Mouse (Mus musculus): Measurements from ENCODE around the gene Cfap45.

Cfap45 gene

DNA sequence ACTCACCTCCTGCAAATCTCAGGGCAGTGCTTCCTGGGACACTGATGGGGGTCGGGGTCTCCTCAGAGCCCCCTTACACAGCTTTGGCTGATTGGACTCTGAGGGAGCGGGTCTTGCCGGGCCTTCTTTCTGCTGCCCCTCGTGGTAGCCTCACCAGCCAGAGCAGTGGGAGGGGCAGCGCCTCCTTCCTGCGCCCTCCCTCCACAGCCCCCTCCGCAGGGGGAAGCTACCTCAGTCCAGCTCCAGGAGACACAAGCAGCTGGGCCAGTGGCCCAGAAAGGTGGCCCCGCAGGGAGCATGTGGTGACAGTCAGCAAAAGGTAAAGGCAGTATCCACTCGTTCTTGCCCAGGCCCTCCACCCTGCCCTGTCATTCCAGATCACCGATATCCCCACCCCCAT lies 23.2 kb upstream of the Cfap45 start:
- DNase-seq: no peak

DNA sequence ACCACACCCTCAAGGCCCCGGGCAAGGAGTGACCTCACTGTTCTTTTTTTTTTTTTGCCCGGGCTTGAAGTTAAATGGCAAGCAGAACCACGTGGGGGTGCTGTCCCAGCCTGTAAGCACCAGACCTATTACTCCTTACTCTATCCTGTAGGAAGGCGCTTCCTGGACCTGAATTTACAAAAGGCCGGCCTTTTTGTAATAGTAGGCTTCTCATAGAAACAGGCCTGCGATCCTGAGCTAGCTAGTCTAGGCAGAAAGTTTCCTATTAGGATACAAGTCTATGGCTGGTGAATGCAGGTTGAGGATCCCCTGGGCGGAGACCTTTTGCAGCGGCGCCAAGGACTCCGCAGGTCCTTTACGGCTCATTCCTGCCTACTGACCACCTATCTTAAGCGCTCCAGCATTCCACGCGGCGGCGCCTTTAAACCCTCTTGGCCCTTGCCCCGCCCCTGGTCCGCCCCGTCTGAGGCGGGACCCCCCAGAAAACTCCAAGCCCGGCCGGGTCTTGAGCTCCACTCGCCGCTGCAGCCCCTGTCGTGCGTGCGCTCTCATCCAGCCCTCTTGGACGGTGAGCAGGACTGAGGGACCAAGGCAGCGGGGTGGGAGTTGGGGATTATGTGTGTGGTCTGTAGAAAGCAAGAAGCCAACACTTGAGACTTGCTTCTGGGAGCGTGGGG lies 20.7 kb upstream of the Cfap45 start, which contains the start of gene Tagln2:
Gene Tagln2, plus strand, starts transcription at position 283 of the 677 bp plus-strand sequence.
- DNase-seq: peak; percentile 95 to 96

DNA sequence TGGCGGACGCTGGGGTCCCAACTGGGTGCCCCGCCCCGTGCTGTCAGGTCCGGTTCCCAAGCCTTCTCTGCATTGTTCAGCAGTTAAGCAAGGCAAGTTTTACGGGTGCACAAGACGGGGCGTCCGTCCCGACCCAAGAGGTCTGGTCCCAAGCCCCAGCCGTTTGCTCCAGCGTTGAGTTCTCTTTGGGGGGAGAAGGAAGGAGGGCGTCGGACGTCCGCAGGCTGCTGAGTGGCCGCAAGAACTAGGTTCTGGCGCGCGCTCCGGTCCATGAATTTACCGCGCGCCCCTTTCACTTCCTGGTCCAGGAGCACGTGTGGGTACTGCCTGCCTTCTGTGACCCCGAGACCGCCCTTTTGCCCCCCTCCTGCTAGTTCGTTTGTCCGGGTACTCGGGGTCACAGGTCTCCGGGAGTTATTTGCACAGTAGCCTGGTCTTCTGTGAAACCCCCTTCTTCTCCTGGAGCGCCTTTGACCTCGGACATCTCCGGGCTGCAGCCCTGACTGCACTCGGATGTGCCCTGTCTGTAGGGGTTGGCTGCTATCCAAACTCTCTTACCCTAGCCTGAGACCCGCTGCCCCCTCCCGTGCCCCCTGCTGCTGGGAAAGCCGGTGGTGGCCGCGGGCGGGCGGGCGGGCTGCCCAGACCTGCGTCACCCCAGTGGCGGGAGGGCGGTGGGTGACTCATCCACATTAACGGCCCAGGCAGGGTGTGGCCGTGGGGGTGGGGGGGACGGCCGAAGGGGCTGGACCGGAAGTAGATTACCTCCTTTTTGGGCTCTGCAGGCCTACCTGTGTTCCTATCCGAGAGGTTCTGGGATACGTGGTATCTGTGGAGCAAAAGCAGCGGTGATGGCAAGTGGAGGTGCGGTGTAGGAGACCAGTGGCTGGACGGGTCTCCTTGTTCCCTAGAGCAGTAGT lies 19.9 kb upstream of the Cfap45 start:
- DNase-seq: peak; percentile 84 to 88

DNA sequence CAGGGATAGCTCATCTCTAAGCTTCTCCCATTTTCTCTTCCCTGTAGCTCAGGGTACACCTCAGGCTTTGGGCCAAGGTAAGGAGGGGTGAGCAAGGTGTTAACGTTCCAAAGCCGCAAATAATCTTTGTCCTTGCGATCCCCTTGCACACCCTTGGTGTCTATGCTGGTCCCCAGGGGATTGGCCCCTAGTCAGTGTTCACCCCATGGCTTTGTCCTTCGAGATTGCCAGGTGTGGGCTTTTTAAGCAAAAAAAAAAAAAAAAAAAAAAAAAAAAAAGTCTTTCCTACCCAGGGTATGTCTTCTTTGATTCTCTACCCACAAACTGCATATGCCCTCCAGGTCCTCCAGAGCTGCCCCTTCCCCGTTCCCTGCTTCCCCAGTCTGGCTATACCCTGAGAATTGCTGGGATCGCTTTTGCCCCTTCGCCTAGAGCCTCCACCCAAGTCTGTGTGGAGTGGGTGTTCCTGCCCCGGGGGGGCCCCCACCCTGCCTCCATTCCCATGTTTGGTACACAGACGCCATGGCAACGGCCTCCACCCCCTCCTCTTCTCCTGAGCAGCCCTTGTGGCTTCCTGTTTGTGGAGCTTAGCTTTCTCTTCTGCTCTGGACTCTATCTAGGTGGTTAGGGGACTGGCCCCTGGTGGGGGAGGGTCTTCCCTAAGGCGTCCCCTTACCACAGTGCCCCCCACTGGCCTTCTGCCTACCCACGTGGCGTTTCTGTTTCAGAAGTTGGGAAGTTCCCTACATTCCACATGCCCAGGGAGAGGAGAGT lies 19.0 kb upstream of the Cfap45 start:
- peak; percentile 95 to 96 for DNase-seq

DNA sequence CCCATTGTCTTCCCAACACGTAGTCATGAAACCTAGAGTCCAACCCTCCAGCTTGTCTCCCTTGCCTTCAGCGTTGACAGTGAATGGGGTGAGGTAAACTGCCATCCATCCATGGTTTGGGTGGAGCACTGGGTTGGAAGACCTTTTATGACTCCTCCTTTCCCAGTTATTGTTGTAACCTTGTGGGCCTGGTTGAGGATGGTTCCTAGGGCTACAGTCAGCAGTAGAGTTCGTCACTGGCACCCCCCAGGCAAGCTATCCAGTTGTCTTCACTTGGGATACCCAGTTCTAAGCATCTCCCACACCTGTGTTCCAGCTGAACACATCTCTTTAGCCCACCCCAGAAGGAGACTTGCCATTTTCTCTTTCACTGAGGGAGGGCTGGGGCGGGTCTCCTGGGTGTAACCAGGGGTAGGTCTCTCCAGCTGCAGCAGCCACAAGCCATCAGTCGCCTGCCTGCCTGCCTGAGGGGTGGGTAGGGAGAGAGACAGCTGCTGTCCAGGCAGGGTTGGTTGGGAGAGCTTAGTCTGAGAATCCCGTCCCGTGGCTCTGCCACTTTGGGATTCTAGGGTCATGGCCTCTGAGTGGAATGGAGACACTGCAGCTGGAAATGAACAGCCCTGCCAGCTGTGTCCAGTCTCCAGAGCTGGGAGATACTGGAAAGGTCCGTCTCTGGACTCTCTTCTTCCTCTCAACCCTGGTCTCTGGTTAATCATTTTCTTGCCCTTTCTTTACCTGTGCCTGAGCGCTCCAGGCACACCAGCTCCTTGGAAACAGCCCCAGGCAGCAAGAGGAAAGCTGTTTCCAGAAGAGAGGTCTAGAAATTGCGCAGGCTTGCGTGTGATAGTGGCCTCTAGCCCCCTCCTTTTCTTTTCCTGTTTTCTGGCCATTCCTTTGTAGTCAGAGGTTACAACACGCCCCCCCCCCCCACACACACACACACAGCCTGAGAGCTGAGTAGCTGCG lies 18.2 kb upstream of the Cfap45 start:
- peak; percentile 65 to 73 for DNase-seq

DNA sequence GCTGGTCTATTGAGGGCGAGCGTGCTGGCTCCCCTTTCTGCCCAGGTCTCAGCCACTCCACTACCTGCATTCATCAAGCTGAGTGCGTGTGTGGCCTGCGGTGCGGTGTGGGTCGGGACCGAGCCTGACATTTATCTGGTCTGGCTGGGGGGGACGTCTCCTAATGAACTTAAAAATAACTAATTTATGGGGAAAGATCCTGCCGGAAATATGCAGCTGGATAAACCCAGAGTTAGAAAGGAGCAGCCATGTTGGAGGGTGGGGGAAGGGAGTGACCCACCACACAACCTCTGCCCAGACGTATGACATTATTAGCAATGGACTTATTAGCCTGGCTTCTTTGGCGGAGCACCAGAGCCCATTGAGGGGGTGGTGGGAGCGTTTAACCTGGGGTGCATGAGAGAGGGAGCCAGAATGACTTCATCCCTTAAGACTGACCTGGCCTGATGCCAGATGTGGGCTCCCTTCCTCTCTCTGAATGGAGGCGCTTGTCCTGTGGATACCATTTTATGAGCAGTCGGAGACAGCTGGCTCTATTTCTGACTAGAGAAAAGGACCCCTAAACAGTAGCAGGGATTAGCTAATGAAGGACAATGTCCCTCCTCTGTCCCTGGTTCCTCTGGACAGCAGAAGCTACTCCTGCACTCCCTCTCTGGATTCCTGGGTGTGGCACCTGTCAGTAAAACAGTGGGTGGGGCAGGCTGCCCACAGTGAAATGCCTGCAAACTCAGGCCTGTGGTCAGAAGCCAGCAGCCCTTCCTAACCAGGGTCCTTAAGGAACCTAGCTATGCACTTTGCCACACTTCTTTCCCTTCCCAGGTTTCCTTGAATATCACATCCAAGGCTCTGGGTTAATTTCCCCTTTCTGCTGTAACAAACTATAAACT lies 17.2 kb upstream of the Cfap45 start:
- peak; percentile 71 to 78 for DNase-seq

DNA sequence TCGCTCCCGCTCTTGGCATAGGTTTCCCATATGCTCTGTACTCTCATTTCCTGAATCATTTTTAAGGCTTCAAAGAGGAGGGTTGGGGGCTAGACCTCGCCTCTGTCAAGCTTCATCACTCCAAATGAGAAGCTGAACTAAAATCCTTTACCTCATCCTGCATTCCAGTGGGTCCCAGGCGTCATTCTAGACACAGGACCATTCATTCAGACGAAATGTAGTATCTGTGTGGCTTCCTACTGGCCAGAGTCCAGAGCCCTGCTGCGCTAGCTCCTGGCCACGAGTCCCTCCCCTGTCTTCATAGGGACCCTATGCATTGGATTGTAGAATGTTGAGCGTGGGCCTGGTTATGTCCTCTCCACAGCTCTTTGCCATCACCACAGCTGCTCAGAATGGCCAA lies 15.8 kb upstream of the Cfap45 start:
- no peak for DNase-seq

DNA sequence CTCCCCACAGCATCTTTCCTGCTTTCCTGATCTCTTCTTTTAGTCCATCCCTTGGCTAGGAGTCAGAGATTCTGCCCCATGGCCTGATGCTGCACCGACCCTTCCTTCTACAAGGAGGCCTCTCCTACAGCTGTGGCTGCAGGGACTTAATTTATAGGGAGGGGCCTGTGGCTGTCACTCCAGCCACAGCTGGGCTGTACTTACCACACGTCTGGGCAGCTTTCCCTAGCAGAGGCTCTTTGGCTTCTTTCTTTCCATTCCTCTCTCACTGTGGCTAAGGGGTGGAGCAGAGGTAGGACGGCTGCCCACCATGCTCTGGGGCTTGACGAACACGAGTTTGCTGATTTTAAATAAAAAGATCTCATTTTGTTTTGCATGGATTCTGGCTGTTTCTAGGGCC lies 13.6 kb upstream of the Cfap45 start:
- peak in 1 of 2 experiments; percentile 40 for DNase-seq

DNA sequence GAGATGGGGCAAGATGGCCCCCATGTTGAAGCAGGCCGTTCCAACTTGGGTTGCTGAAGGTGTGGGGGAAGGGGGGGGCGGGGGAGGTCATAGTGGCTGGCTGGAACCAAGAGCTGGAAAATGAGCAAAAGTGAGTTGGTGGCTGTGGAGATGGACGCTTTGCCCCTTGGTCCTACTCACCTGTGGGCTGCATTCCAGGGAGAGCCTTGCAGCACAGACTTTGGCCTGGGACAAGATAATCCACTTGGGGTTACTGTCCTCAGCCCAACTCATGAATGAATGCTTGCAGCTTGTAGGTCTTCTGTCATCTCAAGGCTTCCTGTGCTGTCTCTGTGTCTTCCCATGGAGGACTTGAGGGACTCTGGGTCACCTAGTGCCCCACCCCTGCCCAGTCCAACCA lies 12.9 kb upstream of the Cfap45 start:
- no peak for DNase-seq

DNA sequence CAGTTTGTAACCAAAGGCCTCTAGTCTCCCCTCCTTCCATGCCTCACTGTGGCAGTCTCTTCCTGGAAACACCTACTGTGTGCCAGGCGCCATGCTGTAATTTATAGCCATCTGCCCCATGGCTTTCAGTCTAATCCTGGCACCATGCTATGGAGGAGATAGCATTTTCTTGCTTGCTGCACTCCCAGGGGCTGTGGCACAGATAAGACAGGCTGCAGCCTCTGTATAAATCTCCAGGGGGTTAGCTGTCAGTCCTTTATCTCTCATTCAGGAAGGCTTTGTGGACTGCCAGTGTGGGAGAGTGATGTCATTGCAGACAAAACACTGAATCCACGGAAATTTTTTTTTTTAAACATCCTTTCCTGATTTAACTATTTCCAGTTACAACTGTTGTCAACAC lies 12.4 kb upstream of the Cfap45 start:
- DNase-seq: no peak

DNA sequence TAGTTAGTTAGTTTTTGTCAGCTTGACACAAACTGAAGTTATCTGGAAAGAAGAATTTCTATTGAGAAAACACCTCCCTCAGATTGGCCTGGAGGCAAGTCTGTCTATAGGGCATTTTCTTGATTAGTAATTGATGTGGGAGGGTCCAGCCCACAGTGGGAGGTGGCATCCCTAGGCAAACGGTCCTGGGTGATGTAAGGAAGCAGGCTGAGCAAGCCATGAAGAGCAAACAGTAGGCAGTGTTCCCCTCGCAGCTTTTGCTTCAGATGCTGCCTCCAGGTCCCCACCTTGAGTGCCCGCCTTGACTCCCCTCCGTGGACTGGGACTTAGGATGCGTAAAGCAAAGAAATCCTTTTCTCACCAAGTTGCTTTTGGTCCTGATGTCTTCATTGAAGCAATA lies 11.4 kb upstream of the Cfap45 start:
- DNase-seq: no peak

DNA sequence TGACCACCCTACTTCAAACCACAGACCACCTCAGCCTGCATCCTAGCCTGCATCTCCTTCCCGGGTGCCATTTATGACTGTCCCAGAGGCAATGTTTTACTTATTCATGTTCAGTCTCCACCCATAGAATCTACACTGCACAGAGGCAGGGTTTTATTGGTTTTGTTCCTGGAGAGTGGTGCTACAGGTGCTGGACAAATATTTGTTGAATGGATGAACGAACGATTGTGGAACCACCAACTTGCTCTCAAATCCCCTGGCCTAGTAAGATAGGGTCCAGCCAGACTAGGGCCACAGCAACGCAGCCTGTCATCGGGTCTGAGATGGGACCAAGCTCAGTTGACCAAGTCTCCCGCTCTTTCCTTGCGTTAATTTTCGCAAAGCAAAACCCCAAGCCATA lies 10.6 kb upstream of the Cfap45 start:
- DNase-seq: peak in 1 of 2 experiments; percentile 69

DNA sequence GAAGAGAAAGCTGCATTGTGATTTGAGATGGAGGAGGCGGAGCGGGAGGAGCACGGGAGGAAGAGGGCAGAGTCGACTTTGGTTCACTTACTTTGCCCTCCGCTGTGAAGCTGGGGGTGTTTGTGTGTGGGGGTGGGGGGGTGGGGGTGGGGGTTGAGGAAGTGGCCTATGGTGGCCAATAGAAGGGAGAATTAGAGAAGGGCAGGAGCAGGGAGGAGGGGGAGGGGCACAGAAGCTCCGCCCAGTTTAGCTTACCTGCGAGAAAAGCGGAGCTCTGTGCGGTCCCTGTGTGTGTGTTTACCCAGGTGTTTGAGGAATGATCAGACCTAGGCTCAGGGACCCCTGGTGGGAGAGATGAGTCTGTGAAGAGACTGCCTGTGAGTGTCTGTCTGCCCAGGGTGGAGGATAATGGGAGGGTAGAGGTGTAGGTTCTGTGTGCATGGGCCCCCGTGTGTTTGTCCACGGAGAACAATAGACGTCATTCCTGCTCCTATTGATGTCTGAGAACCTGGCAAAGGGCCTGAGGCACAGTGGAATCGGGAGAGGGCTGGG lies 10.1 kb upstream of the Cfap45 start:
- DNase-seq: peak; percentile 73 to 78

DNA sequence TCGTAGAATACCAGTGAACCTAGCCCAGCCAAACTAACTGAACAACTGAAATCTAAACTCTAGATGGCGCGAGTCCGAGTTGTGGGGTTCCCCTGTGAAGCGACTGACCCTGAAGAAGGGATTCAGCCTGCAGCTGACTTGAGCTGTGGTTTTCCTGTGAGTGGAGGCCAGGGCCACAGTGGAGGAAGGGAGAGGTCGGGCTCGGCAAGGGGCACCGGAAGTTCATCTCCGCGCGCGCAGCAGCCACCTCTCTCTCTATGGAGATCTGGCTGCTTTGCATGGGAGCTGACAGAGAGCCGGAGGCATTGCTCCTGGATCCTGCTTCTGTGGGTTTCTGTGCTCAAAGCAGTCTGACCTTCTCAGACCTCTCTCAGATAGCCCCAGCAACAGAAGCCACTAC lies 7.6 kb upstream of the Cfap45 start:
- peak; percentile 85 to 86 for DNase-seq

DNA sequence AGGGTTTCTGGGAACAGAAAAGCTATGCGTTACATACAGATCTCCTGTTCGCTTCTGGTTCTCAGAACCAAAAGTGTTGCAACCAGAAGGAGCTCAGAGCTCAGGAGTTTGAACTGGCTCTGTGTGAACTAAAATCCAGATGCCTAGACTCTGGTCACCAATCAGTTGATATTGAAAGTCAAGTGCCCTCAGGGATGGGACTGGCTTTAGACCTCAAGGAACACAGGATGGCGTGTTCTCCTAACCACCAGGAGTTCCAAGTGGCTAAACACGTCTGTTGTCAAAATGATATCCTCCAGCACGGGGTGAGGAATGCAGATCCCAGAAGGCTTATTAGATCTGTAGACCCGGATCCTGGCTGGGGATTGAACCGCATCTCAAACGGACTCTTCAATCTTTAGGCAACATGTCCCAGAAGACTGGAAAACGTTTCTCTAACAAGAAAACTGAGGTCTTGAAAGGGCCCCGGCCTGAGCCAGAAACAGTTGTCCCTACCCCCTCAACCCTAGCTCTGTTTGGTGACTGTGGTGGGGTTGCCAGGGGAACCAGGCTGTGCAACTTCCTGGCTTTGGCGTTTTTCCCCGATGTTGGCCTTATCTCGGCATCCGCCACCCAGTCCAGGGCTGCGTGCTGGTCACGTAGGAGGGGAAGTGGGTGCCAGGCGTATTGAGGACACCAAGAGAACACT lies 6.9 kb upstream of the Cfap45 start:
- DNase-seq: peak; percentile 90 to 93

DNA sequence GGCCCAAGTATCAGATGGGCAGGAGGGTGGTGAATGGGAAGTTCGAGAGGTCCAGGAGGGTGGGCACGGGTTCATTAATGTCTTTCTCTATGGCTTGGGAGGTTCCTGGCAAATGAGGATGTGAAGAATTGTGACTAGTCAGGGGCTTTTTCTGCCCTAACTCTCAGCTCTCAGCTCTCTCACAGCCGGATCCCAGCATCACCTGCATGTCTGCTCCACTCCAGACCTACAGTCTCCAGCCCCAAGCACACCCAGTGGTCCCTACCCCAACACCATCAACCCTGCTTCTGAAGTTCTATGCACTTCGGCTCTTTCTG lies 6.4 kb upstream of the Cfap45 start:
- DNase-seq: no peak

DNA sequence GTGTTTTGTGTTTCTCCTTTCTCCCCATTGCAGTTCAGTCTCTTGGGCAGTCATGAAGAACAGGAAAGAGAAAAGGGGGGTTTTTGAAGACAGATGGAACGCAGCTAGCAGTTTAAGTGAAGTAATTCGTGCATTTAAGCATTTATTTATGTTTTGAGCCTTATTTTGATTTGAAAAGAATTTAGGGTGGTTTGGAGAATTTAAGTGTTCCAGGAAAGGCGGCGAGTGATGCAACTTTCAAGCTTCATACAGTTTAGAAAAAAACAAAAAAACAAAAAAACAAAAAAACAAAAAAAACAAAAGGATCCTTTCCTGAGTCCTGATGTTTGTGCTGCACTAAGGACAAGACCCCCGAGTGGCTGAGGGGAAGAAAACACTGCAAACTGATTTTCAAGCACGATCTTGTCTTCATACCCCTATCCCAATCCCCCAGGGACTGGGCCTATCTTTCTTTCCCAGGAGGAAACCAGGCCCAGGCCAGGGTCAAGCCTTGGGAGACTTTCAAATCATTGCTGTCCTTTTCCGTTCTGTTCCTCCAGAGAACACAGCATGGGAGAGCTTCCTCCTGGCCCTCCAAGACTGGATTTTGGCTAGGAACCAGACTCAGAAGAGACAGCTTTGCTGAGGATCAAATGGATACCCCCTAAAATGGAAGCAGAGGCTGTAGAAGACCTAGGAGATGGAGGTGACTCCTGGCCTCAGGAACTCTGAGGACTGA lies 5.9 kb upstream of the Cfap45 start:
- no peak for DNase-seq

DNA sequence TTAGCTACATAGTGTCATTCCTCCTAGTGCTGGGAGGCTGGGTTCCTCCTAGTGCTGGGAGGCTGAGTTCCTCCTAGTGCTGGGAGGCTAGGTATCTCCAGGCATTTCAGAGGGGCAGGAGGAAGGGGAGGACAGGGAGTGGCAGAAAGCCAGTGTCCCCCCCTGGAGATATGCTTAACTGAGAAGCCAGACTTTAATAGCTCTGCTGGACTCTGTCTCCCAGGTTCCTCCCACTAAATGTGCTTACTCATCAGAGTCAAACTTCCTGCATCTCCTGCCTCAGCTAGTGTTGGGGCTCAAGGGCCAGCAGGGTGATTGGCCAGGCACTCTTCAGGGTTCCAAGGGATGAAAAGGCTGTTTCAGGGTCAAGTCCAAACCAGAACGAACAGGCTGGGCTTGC lies 5.2 kb upstream of the Cfap45 start:
- no peak for DNase-seq

DNA sequence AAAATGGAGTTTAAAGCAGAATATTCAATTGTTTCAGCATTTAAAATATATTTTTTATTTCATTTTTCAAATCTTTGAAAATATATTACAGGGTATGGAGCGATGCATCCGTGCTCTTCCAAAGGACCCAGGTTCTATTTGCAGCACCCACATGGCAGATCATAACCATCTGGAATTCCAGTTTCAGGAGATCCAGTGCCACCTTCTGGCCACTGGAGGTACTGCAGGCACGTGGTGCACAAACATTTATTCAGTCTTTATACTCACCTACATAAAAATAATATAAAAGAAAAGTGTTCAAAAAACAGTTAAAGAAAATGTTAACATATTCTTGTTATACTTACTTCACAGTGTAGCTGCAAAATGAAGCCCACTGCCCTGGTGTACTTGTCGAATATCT lies 2.6 kb upstream of the Cfap45 start:
- no peak for DNase-seq

DNA sequence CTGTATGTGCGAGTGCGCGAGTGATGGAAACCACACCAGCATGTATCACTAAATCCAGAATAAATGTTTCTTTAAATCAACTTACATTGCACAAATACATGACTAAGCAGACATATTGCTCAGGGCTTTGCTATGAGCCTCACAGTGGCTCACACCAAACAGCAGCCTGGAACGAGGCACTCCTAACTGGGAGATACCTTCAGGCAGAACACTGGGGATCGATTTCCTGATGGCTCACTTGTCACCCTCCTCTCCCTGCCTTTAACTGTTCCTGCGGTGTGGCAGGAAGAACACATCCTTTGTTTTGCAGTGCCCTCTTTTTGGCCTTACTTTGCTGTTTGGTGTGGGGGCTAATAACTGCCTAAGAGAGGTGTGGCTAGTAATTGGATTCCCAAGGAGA lies 957 bp upstream of the Cfap45 start:
- DNase-seq: no peak

Data from lung, adult 18-20 months (tissue).